18 mouse cellular contexts compared by ENCODE assay signal in genomic region chr5:101954393-101955340, GRCm38 (mm10).
DNase-seq lines count a peak whose midpoint lies in the region; ATAC-seq lines count a peak whose summit lies in the region.
"Had no signal": no experiment of that assay in that cellular context is flagged by ENCODE, and none has a peak within 500 bp of the region (broad histone marks: within the 10 kb centered on the region; RNA-seq: fewer than 3 reads in every experiment).

No protein-coding gene starts in this region.

- ATAC-seq in forebrain, embryonic 16.5 days, result peak; percentile 30; the same call in 1 of the 2 replicates
- no peak for ATAC-seq in forebrain, embryonic 14.5 days
- no peak for ATAC-seq in stomach, embryonic 16.5 days (ENCODE audit: insufficient read depth, low FRiP score)

- H3K36me3 ChIP-seq in forebrain, embryonic 16.5 days (ENCODE audit: control insufficient read depth, insufficient read depth), result peaks cover 15% of the 10 kb centered on the region
- H3K36me3 ChIP-seq in forebrain, embryonic 14.5 days (ENCODE audit: control insufficient read depth, insufficient read depth, low read length), result peaks cover 37% of the 10 kb centered on the region
- H3K36me3 ChIP-seq in stomach, embryonic 16.5 days (ENCODE audit: control insufficient read depth, insufficient read depth, low read length), result no peaks in the 10 kb centered on the region

- no peak overlapping the region for H3K4me2 ChIP-seq in forebrain, embryonic 16.5 days (ENCODE audit: low read length)
- H3K4me2 ChIP-seq in forebrain, embryonic 14.5 days (ENCODE audit: low read length), result no peak overlapping the region
- 0 out of 2 replicates have a peak overlapping the region, but pooled peaks have one; percentile 1 for H3K4me2 ChIP-seq in stomach, embryonic 16.5 days (ENCODE audit: low read depth, low read length)
- H3K4me2 ChIP-seq: heart, embryonic 11.5 days; hindbrain, embryonic 14.5 days; limb, embryonic 13.5 days; neural tube, embryonic 12.5 days had no signal

- H3K27ac ChIP-seq in forebrain, embryonic 16.5 days (ENCODE audit: low read length), result no peak overlapping the region
- H3K27ac ChIP-seq in forebrain, embryonic 14.5 days (ENCODE audit: low read depth, low read length), result no peak overlapping the region
- no peak overlapping the region for H3K27ac ChIP-seq in stomach, embryonic 16.5 days (ENCODE audit: low read length)
- H3K27ac ChIP-seq: hindbrain, embryonic 14.5 days; limb, embryonic 13.5 days; liver, embryonic 14.5 days; neural tube, embryonic 12.5 days had no signal

- H3K4me1 ChIP-seq in forebrain, embryonic 16.5 days (replicated peaks; ENCODE audit: control insufficient read depth, insufficient read depth, low read length), result peaks cover 6% of the 10 kb centered on the region; the same call in 1 of the 2 replicates
- no peaks in the 10 kb centered on the region for H3K4me1 ChIP-seq in forebrain, embryonic 14.5 days (ENCODE audit: control insufficient read depth, insufficient read depth, low read length)
- no peaks in the 10 kb centered on the region; the same call in 1 of the 2 replicates for H3K4me1 ChIP-seq in stomach, embryonic 16.5 days (ENCODE audit: control insufficient read depth, insufficient read depth, low read length)
- H3K4me1 ChIP-seq: neural tube, embryonic 12.5 days had no signal

- 80% methylated on average over 16 of the region's 16 CpGs for WGBS in forebrain, embryonic 16.5 days
- whole genome bisulfite sequencing in forebrain, embryonic 14.5 days, result 90% methylated on average over 16 of the region's 16 CpGs
- WGBS in stomach, embryonic 16.5 days, result 56% methylated on average over 16 of the region's 16 CpGs

- H3K4me3 ChIP-seq in forebrain, embryonic 16.5 days (replicated peaks; ENCODE audit: low read length), result no peak overlapping the region
- H3K4me3 ChIP-seq in forebrain, embryonic 14.5 days (ENCODE audit: low read depth, low read length), result no peak overlapping the region
- no peak overlapping the region for H3K4me3 ChIP-seq in stomach, embryonic 16.5 days (replicated peaks; ENCODE audit: low read length)
- H3K4me3 ChIP-seq: limb, embryonic 13.5 days; megakaryocyte, embryonic 14.5 days; neural tube, embryonic 12.5 days had no signal

- DNase-seq in forebrain, embryonic 14.5 days (ENCODE audit: low spot score), result no peak
- peak; percentile 59 for DNase-seq in kidney, postnatal 10 days
- no peak for DNase-seq in kidney, postnatal 14 days
- DNase-seq in right cerebral cortex, adult 18-20 months, result peak; percentile 17
- no peak for DNase-seq in right cerebral cortex, adult 2 months (ENCODE audit: low spot score in 2 of 2)
- DNase-seq in natural killer cell, adult 2 months (ENCODE audit: low spot score in 2 of 2), result no peak
- DNase-seq: cerebellum, adult 11 months; cerebellum, postnatal 36 days; gastrocnemius, postnatal 14 days had no signal

- no peaks in the 10 kb centered on the region for H3K9me3 ChIP-seq in forebrain, embryonic 16.5 days (ENCODE audit: control insufficient read depth, low read length)
- H3K9me3 ChIP-seq in forebrain, embryonic 14.5 days (replicated peaks; ENCODE audit: control insufficient read depth, low read length), result no peaks in the 10 kb centered on the region
- H3K9me3 ChIP-seq in stomach, embryonic 16.5 days (replicated peaks; ENCODE audit: control insufficient read depth, low read length), result no peaks in the 10 kb centered on the region
- H3K9me3 ChIP-seq: limb, embryonic 13.5 days; megakaryocyte, embryonic 14.5 days; neural tube, embryonic 12.5 days had no signal

- H3K27me3 ChIP-seq in forebrain, embryonic 16.5 days (replicated peaks; ENCODE audit: control insufficient read depth, insufficient read depth, low read length), result no peaks in the 10 kb centered on the region
- no peaks in the 10 kb centered on the region for H3K27me3 ChIP-seq in forebrain, embryonic 14.5 days (replicated peaks; ENCODE audit: control insufficient read depth, insufficient read depth, low read length)
- H3K27me3 ChIP-seq in stomach, embryonic 16.5 days (ENCODE audit: control insufficient read depth, insufficient read depth, low read length), result no peaks in the 10 kb centered on the region
- H3K27me3 ChIP-seq: CH12.LX; limb, embryonic 13.5 days; megakaryocyte, embryonic 14.5 days; neural tube, embryonic 12.5 days had no signal

- H3K9ac ChIP-seq in forebrain, embryonic 16.5 days (replicated peaks; ENCODE audit: low read depth, low read length), result no peak overlapping the region
- H3K9ac ChIP-seq in forebrain, embryonic 14.5 days (ENCODE audit: low read length), result no peak overlapping the region
- H3K9ac ChIP-seq in stomach, embryonic 16.5 days (ENCODE audit: low read length), result no peak overlapping the region
- H3K9ac ChIP-seq: hindbrain, embryonic 14.5 days; limb, embryonic 13.5 days; liver, embryonic 14.5 days; neural tube, embryonic 12.5 days had no signal

Comparison
In these comparisons a context has a peak if more than half of its experiments do, and no peak if none do; other contexts are left out.
1. DNase-seq: peak in kidney, postnatal 10 days (single experiment) and right cerebral cortex, adult 18-20 months (single experiment); none in forebrain, embryonic 14.5 days (single experiment), kidney, postnatal 14 days (single experiment), right cerebral cortex, adult 2 months (0 of 2) and natural killer cell, adult 2 months (0 of 2).